Mouse (Mus musculus) embryonic facial prominence, embryonic 14.5 days (tissue): ENCODE data around the gene Dyrk1a. TPM values are rescaled to one million over a fixed set of nuclear protein-coding genes. Genes with fewer than 3 reads are reported as not detected.

Experiments
- ATAC-seq: fragments of 200-750 bp; cut with Nextera tagmentation; 2 replicates; pipeline ENCODE4 v1.8.0; 2017; ENCODE audit warnings: low read depth, moderate number of reproducible peaks, moderate TSS enrichment
- DNase-seq: peaks from one replicate; pipeline ENCODE4 v3.0.0-alpha.2; 2015; ENCODE audit warnings: low spot score
- H3K27ac ChIP-seq: fragments of 300-500 bp; sonication (generic); replicated peaks from 2 replicates; pipeline ENCODE4 v1.5.1; 2014; ENCODE audit warnings: low read depth, mild to moderate bottlenecking, low read length, moderate library complexity
- H3K27me3 ChIP-seq: fragments of 300-500 bp; sonication (generic); replicated peaks from 2 replicates; pipeline ENCODE4 v1.6.1; 2014; ENCODE audit warnings: low read length; ENCODE audit not compliant: control insufficient read depth, insufficient read depth
- H3K36me3 ChIP-seq: fragments of 300-500 bp; sonication (generic); 2 replicates; pipeline ENCODE4 v1.6.1; 2014; ENCODE audit warnings: low read length, mixed read lengths; ENCODE audit not compliant: control insufficient read depth, insufficient read depth
- H3K4me1 ChIP-seq: fragments of 300-500 bp; sonication (generic); 2 replicates; pipeline ENCODE4 v1.6.1; 2014; ENCODE audit warnings: antibody characterized with exemption, low read length; ENCODE audit not compliant: control insufficient read depth, insufficient read depth
- H3K4me2 ChIP-seq: fragments of 300-500 bp; sonication (generic); 2 replicates; pipeline ENCODE4 v1.6.1; 2014; ENCODE audit warnings: low read depth, mild to moderate bottlenecking, low read length, moderate library complexity, mixed read lengths
- H3K4me3 ChIP-seq: fragments of 300-500 bp; sonication (generic); 2 replicates; pipeline ENCODE4 v1.5.1; 2014; ENCODE audit warnings: low read depth, mild to moderate bottlenecking, low read length
- H3K9ac ChIP-seq: fragments of 300-500 bp; sonication (generic); 2 replicates; pipeline ENCODE4 v1.6.1; 2014; ENCODE audit warnings: low read depth, mild to moderate bottlenecking, low read length, moderate library complexity, mixed read lengths
- H3K9me3 ChIP-seq: fragments of 300-500 bp; sonication (generic); 2 replicates; pipeline ENCODE4 v1.6.1; 2016; ENCODE audit warnings: low read length; ENCODE audit not compliant: control insufficient read depth
- WGBS: fragments of 180-500 bp; shearing (Covaris S2); extraction: QIAGEN DNeasy Blood & Tissue Kit; methylation state at CpG from one replicate; pipeline ENCODE4 v1.1.7; 2014; 5-methylcytosine and 5-hydroxymethylcytosine counted together
- polyA plus RNA-seq: library from polyadenylated mRNA; unstranded; fragments of >200 nt; fragmentation: Nextera tagmentation; extraction: Ambion mirVana; gene quantifications from 2 replicates; pipeline ENCODE4 v1.2.1, GENCODE M21; 2014

Gene Dyrk1a
- polyA plus RNA-seq, 1 experiment from 2014 or later = 11.2 TPM

DNA sequence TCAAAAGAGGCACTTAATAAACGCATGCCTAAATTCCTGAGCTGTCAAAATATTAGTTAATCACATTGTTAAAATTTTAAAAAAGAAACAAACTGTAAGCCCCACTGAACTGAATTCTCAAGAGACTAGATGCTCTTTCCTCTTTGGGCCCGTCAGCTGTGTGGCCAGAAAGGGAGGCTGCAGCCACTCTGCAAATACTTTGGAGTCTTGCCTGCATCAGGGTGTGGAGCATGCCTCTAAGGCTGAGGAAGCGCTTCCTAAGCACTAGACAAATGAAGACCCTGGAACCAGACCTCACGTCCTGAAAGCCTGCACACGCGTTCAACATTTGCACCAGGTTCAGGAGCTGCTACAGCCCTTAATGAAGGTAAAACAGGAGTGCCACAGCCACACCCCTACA lies 36.1 kb upstream of the Dyrk1a start:
- no peaks in the 10 kb centered on the region for H3K36me3 ChIP-seq
- H3K27ac ChIP-seq = no peak overlapping the region
- ATAC-seq (no peak), DNase-seq (no peak)
- H3K4me3 ChIP-seq = no peak overlapping the region
- no peak overlapping the region for H3K9ac ChIP-seq
- H3K4me2 ChIP-seq = no peak overlapping the region
- H3K27me3 ChIP-seq = no peaks in the 10 kb centered on the region
- 73% methylated on average over 6 of the region's 6 CpGs for WGBS
- H3K9me3 ChIP-seq = no peaks in the 10 kb centered on the region
- H3K4me1 ChIP-seq = peaks cover 2% of the 10 kb centered on the region; the same call in 1 of the 2 replicates

DNA sequence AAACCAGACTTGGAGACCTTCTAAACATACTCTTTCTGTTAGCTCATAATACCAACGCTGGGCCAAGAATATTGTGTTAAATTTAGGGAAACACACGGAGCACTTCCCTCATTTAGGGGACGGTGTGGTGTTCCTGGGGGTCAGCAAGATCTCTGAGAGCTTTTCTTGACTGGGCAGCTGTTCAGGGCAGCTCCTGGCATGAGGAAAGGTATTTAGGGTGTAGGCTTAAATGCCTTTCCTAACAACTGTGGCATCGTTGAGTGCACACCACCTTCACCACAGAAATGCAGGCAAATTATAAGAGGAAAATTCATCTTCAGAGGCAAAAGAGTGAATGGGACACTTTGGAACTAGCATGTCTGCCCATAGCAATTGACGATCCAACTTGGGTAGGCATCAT lies 34.1 kb upstream of the Dyrk1a start:
- DNase-seq (no peak), ATAC-seq (no peak)
- Histone ChIP-seq H3K9ac (no peak overlapping the region), H3K9me3 (no peaks in the 10 kb centered on the region), H3K36me3 (no peaks in the 10 kb centered on the region), H3K4me2 (no peak overlapping the region), H3K27me3 (no peaks in the 10 kb centered on the region), H3K27ac (no peak overlapping the region), H3K4me1 (peaks cover 2% of the 10 kb centered on the region; the same call in 1 of the 2 replicates), H3K4me3 (no peak overlapping the region)
- WGBS = 84% methylated on average over 5 of the region's 5 CpGs

DNA sequence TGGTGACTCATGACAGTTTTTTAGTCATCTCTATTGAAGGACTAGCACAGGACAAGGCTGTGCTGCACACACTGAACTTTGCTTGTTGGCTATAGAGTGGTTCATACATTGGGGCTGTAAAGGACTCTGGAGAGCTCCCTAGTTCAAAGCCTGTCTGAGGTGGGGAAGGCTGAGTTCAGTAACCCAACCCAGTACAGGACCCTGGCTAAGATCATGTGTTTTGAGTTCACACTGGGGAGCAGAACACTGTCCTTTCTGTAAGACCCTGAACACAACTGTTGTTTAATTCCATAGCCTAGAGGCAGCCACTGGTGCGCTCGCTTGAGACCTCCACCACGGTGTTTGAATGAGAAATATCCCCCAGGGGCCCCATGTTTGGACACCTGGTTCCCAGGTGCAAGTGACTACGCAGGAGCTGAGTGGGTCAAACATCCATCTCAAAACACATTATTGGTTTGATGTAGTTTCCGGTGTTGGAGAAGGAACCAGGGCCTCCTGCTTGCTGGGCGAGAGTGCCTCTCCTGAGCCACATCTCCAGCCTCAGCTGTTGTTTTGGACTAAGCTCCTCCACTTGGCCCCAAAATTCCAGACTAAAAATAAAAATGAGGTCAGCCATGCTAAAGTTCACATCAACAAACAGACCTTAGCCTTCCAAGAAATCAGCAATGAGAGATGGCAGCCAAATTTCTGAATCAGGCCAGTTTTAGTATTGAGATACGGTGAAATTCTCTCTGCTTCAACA lies 33.2 kb upstream of the Dyrk1a start:
- WGBS = 51% methylated on average over 7 of the region's 7 CpGs
- Histone ChIP-seq H3K27me3 (no peaks in the 10 kb centered on the region), H3K27ac (peak overlapping the region; percentile 19; the same call in 1 of the 2 replicates), H3K4me2 (no peak overlapping the region), H3K9me3 (no peaks in the 10 kb centered on the region), H3K4me3 (no peak overlapping the region), H3K4me1 (peaks cover 2% of the 10 kb centered on the region; the same call in 1 of the 2 replicates), H3K9ac (no peak overlapping the region), H3K36me3 (no peaks in the 10 kb centered on the region)
- DNase-seq = peak; percentile 41
- peak; percentile 55; the same call in 1 of the 2 replicates for ATAC-seq

DNA sequence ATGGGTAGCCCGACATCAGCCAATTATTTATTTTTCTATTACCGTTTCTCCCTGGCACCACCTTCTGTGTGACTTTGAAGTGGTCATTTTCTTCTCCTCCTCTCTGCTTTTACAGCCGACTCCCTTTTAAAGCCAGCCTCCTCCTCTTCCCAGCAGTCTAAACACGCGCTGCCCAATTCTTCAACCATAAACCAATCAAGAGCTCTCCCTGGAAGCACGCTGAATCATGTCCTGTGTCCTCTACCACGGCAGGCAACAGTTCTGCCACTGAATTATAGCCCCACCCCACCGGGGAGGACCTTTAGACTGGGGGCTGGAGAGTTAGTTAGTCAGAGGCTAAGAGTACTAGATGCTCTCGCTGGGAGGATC lies 32.7 kb upstream of the Dyrk1a start:
- H3K4me1 ChIP-seq = peaks cover 2% of the 10 kb centered on the region; the same call in 1 of the 2 replicates
- H3K4me3 ChIP-seq = no peak overlapping the region
- no peak overlapping the region for H3K4me2 ChIP-seq
- H3K36me3 ChIP-seq = no peaks in the 10 kb centered on the region
- no peak overlapping the region for H3K27ac ChIP-seq
- 47% methylated on average over 9 of the region's 9 CpGs for WGBS
- DNase-seq (peak; percentile 27), ATAC-seq (no peak)
- no peak overlapping the region for H3K9ac ChIP-seq
- no peaks in the 10 kb centered on the region for H3K27me3 ChIP-seq
- no peaks in the 10 kb centered on the region for H3K9me3 ChIP-seq

GRCm38 (mm10) chr16:94540140-94540539 lies 29.7 kb upstream of the Dyrk1a start:
- peaks cover 2% of the 10 kb centered on the region; the same call in 1 of the 2 replicates for H3K4me1 ChIP-seq
- no peaks in the 10 kb centered on the region for H3K9me3 ChIP-seq

GRCm38 (mm10) chr16:94542898-94543297 lies 26.9 kb upstream of the Dyrk1a start:
- Histone ChIP-seq H3K27ac (no peak overlapping the region), H3K9ac (no peak overlapping the region), H3K27me3 (no peaks in the 10 kb centered on the region), H3K36me3 (no peaks in the 10 kb centered on the region), H3K9me3 (no peaks in the 10 kb centered on the region), H3K4me1 (no peaks in the 10 kb centered on the region), H3K4me2 (no peak overlapping the region), H3K4me3 (no peak overlapping the region)
- 83% methylated on average over 8 of the region's 8 CpGs for WGBS
- ATAC-seq (no peak), DNase-seq (no peak)

More at GRCm38 (mm10) chr16:94540140-94540539, 29.7 kb upstream of the Dyrk1a start:
- 98% methylated on average over 9 of the region's 9 CpGs for WGBS
- no peak overlapping the region for H3K4me2 ChIP-seq
- no peaks in the 10 kb centered on the region for H3K36me3 ChIP-seq
- no peak for DNase-seq
- H3K9ac ChIP-seq = no peak overlapping the region
- H3K27me3 ChIP-seq = no peaks in the 10 kb centered on the region
- no peak for ATAC-seq
- no peak overlapping the region for H3K4me3 ChIP-seq
- H3K27ac ChIP-seq = no peak overlapping the region

GRCm38 (mm10) chr16:94544540-94545105 lies 25.2 kb upstream of the Dyrk1a start:
- Histone ChIP-seq H3K9ac (no peak overlapping the region), H3K4me1 (no peaks in the 10 kb centered on the region), H3K9me3 (no peaks in the 10 kb centered on the region), H3K27me3 (no peaks in the 10 kb centered on the region), H3K36me3 (no peaks in the 10 kb centered on the region), H3K27ac (no peak overlapping the region), H3K4me2 (no peak overlapping the region), H3K4me3 (no peak overlapping the region)
- no peak for DNase-seq
- no peak for ATAC-seq
- 72% methylated on average over 11 of the region's 11 CpGs for WGBS

DNA sequence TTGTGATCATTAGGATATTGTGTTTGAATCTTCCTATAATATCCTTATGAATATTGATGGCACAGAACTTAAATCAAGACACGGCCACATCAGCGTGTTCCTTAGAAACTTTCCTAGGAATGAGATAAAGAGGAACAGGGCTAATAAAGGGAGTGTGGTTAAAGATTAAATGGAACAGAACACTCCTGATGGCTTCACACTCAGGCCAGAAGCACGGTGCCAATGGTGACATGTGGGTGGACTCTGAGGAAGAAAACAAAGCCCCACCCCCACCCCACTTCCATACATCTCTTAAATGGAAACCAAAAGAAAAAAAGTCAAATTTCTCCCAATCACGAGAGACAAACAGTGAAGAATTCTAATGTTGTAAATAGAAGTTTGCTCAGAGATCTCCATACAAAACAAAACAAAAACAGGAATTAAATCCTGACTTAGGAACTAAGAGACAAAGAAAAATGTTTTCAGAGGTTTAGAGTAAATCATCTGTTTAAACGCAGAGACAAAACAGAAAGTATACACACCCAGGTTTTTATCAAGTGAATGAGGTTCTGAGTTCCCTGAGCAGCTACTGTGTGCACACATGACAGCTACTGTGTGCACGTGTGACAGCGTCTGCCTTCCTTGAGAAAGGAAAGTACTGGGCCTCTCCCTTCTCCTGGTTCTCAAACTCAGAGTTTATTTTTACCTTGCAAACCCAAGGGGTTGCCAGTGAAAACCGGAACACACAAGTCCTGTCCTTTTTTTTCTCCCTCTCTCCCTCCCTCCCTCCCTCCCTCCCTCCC lies 23.8 kb upstream of the Dyrk1a start:
- H3K9ac ChIP-seq = no peak overlapping the region
- DNase-seq = no peak
- no peak for ATAC-seq
- no peak overlapping the region for H3K4me2 ChIP-seq
- no peak overlapping the region for H3K27ac ChIP-seq
- no peaks in the 10 kb centered on the region for H3K9me3 ChIP-seq
- WGBS = 63% methylated on average over 8 of the region's 8 CpGs
- no peaks in the 10 kb centered on the region for H3K4me1 ChIP-seq
- no peak overlapping the region for H3K4me3 ChIP-seq
- no peaks in the 10 kb centered on the region for H3K36me3 ChIP-seq
- no peaks in the 10 kb centered on the region for H3K27me3 ChIP-seq
